Mouse (Mus musculus) layer of hippocampus, adult 2 months (tissue): ENCODE measurements around the gene Il23r. TPM values are rescaled to one million over a fixed set of nuclear protein-coding genes. Genes with fewer than 3 reads are reported as not detected.
"Not testable (repeated sequence)": the region's sequence is repeated elsewhere in the genome, so short reads cannot be mapped to it uniquely, and the experiment has no call there.

ENCODE experiments used
- DNase-seq, 2 experiments: peaks; one replicate each; pipeline ENCODE4 v3.0.0; 2022; ENCODE audit warnings: low spot score in 2 of 2
- H3K27ac ChIP-seq: fragments of 200-600 bp; 2 replicates; pipeline ENCODE4 v1.8.1; 2022
- H3K4me3 ChIP-seq: fragments of 200-600 bp; 2 replicates; pipeline ENCODE4 v1.8.1; 2022; ENCODE audit warnings: mild to moderate bottlenecking
- CTCF ChIP-seq: fragments of 200-600 bp; conservative IDR thresholded peaks from 2 replicates; pipeline ENCODE4 v1.8.1; 2022; ENCODE audit warnings: antibody characterized with exemption, mild to moderate bottlenecking, moderate library complexity
- long read RNA-seq, 2 experiments: library from polyadenylated mRNA; stranded (forward); transcript quantifications; one replicate each; pipeline ENCODE4 v2.0.0; 2021; ENCODE audit warnings: borderline mapping rate in 2 of 2
- total RNA-seq, 2 experiments: library from RNA; stranded (reverse); gene quantifications; 2 replicates each; pipeline ENCODE4 v1.2.3; 2021

Il23r gene
- not detected for total RNA-seq
- long read RNA-seq, experiment 1, result 0 reads
- long read RNA-seq, experiment 2, result 0 reads

GRCm38 (mm10) chr6:67491755-67492154 lies at the start of gene Il23r:
Gene Il23r (minus strand): TSS chr6:67491855.
- H3K27ac ChIP-seq, result no peak within 1 kb of the TSS
- no peak for DNase-seq
- TF ChIP-seq CTCF, result no peak
- no peak within 1 kb of the TSS for H3K4me3 ChIP-seq

- no peak for DNase-seq
- no peak for TF ChIP-seq CTCF
- Histone ChIP-seq H3K27ac (no peak within 1 kb of the TSS), H3K4me3 (peak within 1 kb of the TSS; percentile 36)
Measured at GRCm38 (mm10) chr6:67535777-67536054, 44.1 kb upstream of the Il23r start, which contains the start of gene Tacstd2. Gene Tacstd2 (minus strand): TSS chr6:67535796.

GRCm38 (mm10) chr6:67535005-67535776 lies 43.5 kb upstream of the Il23r start:
- DNase-seq, result no peak
- no peak for TF ChIP-seq CTCF
- Histone ChIP-seq H3K4me3 (peak overlapping the region; percentile 36), H3K27ac (no peak overlapping the region)

- DNase-seq, result no peak
- H3K4me3 ChIP-seq, result peak overlapping the region; percentile 36; the same call in 1 of the 2 replicates
- no peak for TF ChIP-seq CTCF
- no peak overlapping the region for H3K27ac ChIP-seq
Measured at GRCm38 (mm10) chr6:67534191-67535004, 42.7 kb upstream of the Il23r start.

- DNase-seq, result no peak
- H3K4me3 ChIP-seq, result peak overlapping the region; percentile 39
- TF ChIP-seq CTCF, result no peak
- no peak overlapping the region for H3K27ac ChIP-seq
Measured at GRCm38 (mm10) chr6:67532665-67533440, 41.2 kb upstream of the Il23r start.

- Histone ChIP-seq H3K4me3 (no peak overlapping the region), H3K27ac (no peak overlapping the region)
- no peak for DNase-seq
- no peak; the same call in 1 of the 2 replicates for TF ChIP-seq CTCF
Measured at GRCm38 (mm10) chr6:67531822-67532162, 40.1 kb upstream of the Il23r start.

GRCm38 (mm10) chr6:67530992-67531821 lies 39.6 kb upstream of the Il23r start:
- no peak for DNase-seq
- peak; percentile 74 for TF ChIP-seq CTCF
- H3K4me3 ChIP-seq, result no peak overlapping the region
- H3K27ac ChIP-seq, result no peak overlapping the region

GRCm38 (mm10) chr6:67526356-67526755 lies 34.7 kb upstream of the Il23r start:
- TF ChIP-seq CTCF, result no peak
- no peak overlapping the region for H3K27ac ChIP-seq
- DNase-seq, result no peak
- no peak overlapping the region for H3K4me3 ChIP-seq

- Histone ChIP-seq H3K27ac (no peak overlapping the region), H3K4me3 (no peak overlapping the region)
- TF ChIP-seq CTCF, result peak; percentile 87
- peak; percentile 23 to 47 for DNase-seq
Measured at GRCm38 (mm10) chr6:67510752-67511151, 19.1 kb upstream of the Il23r start.

GRCm38 (mm10) chr6:67501938-67502337 lies 10.3 kb upstream of the Il23r start:
- not testable (repeated sequence) for H3K4me3 ChIP-seq, DNase-seq, H3K27ac ChIP-seq

GRCm38 (mm10) chr6:67481012-67481411 lies 10.6 kb downstream of the Il23r start:
- Histone ChIP-seq H3K4me3 (no peak overlapping the region), H3K27ac (no peak overlapping the region)
- no peak for DNase-seq
- TF ChIP-seq CTCF, result no peak

- Histone ChIP-seq H3K4me3 (no peak overlapping the region), H3K27ac (no peak overlapping the region)
- DNase-seq, result no peak
- no peak for TF ChIP-seq CTCF
Measured at GRCm38 (mm10) chr6:67471242-67471641, 20.4 kb downstream of the Il23r start.
